Mouse (Mus musculus): ENCODE measurements at regions not wholly inside any gene's neighbourhood (a gene's known extent, or its start where the extent isn't known, plus 50 kb on each side); places are given as distances from the start of the nearest gene placed in this dataset.

- no peak for DNase-seq
Measured at GRCm38 (mm10) chr7:113060991-113061390, 107.2 kb downstream of the Rassf10 start.

GRCm38 (mm10) chr7:113066536-113066935 is 112.8 kb downstream of the Rassf10 start:
- DNase-seq, result peak in 1 of 2 experiments; percentile 14

GRCm38 (mm10) chr7:113068296-113068695 is 114.5 kb downstream of the Rassf10 start:
- DNase-seq, result no peak

GRCm38 (mm10) chr7:113069336-113069924 is 115.7 kb downstream of the Rassf10 start:
- no peak for DNase-seq

GRCm38 (mm10) chr7:113071418-113071817 is 117.7 kb downstream of the Rassf10 start:
- DNase-seq, result no peak

- no peak for DNase-seq
Measured at GRCm38 (mm10) chr7:113073781-113074180, 120.0 kb downstream of the Rassf10 start.

GRCm38 (mm10) chr7:113075371-113075770 is 121.6 kb downstream of the Rassf10 start:
- no peak for DNase-seq

- no peak for DNase-seq
Measured at GRCm38 (mm10) chr7:113076243-113076642, 122.5 kb downstream of the Rassf10 start.

GRCm38 (mm10) chr7:113081120-113081519 is 126.1 kb upstream of the Arntl start:
- DNase-seq, result peak in 1 of 2 experiments; percentile 19

GRCm38 (mm10) chr7:113084930-113085625 is 122.2 kb upstream of the Arntl start:
- DNase-seq, result peak in 1 of 2 experiments; percentile 32

GRCm38 (mm10) chr7:113086158-113086557 is 121.1 kb upstream of the Arntl start:
- no peak for DNase-seq

- DNase-seq, result no peak
Measured at GRCm38 (mm10) chr7:113087646-113088045, 119.6 kb upstream of the Arntl start.

GRCm38 (mm10) chr7:113089044-113089443 is 118.2 kb upstream of the Arntl start:
- DNase-seq, result no peak

- peak; percentile 60 to 72 for DNase-seq
Measured at GRCm38 (mm10) chr7:113093931-113094330, 113.3 kb upstream of the Arntl start.

GRCm38 (mm10) chr7:113095092-113095491 is 112.2 kb upstream of the Arntl start:
- no peak for DNase-seq

- no peak for DNase-seq
Measured at GRCm38 (mm10) chr7:113104265-113104664, 103.0 kb upstream of the Arntl start.

GRCm38 (mm10) chr7:113105359-113105758 is 101.9 kb upstream of the Arntl start:
- DNase-seq, result no peak

- no peak for DNase-seq
Measured at GRCm38 (mm10) chr7:113106731-113107130, 100.5 kb upstream of the Arntl start.

- DNase-seq, result no peak
Measured at GRCm38 (mm10) chr7:113107965-113108364, 99.3 kb upstream of the Arntl start.

GRCm38 (mm10) chr7:113108442-113109000 is 98.7 kb upstream of the Arntl start:
- no peak for DNase-seq

GRCm38 (mm10) chr7:113109481-113109880 is 97.8 kb upstream of the Arntl start:
- peak; percentile 27 to 38 for DNase-seq

- peak in 1 of 2 experiments; percentile 28 for DNase-seq
Measured at GRCm38 (mm10) chr7:113110867-113111508, 96.3 kb upstream of the Arntl start.

All from adrenal gland, postnatal 36 days (tissue).